Mouse (Mus musculus) intestine, postnatal 0 days (tissue): Measurements from ENCODE around the gene Gbp7. TPM values are rescaled to one million over a fixed set of nuclear protein-coding genes. Genes with fewer than 3 reads are reported as not detected.

Experiments
- ATAC-seq: fragments of 200-750 bp; cut with Nextera tagmentation; 2 replicates; pipeline ENCODE4 v1.8.0; 2017; ENCODE audit warnings: mild to moderate bottlenecking, moderate TSS enrichment, moderate library complexity
- H3K27ac ChIP-seq: fragments of 300-500 bp; sonication (generic); 2 replicates; pipeline ENCODE4 v1.5.1; 2014; ENCODE audit warnings: mild to moderate bottlenecking, low read depth, low read length, moderate library complexity
- H3K27me3 ChIP-seq: fragments of 300-500 bp; sonication (generic); replicated peaks from 2 replicates; pipeline ENCODE4 v1.6.1; 2014; ENCODE audit warnings: low read length, mixed read lengths; ENCODE audit not compliant: control insufficient read depth, insufficient read depth
- H3K36me3 ChIP-seq: fragments of 300-500 bp; sonication (generic); 2 replicates; pipeline ENCODE4 v1.6.1; 2014; ENCODE audit warnings: mild to moderate bottlenecking, moderate library complexity; ENCODE audit not compliant: control insufficient read depth, insufficient read depth
- H3K4me1 ChIP-seq: fragments of 300-500 bp; sonication (generic); replicated peaks from 2 replicates; pipeline ENCODE4 v1.6.1; 2014; ENCODE audit warnings: antibody characterized with exemption, low read length, mixed read lengths; ENCODE audit not compliant: control insufficient read depth, insufficient read depth
- H3K4me2 ChIP-seq: fragments of 300-500 bp; sonication (generic); replicated peaks from 2 replicates; pipeline ENCODE4 v1.6.1; 2014; ENCODE audit warnings: low read depth, mild to moderate bottlenecking, moderate library complexity
- H3K4me3 ChIP-seq: fragments of 300-500 bp; sonication (generic); 2 replicates; pipeline ENCODE4 v1.5.1; 2014; ENCODE audit warnings: low read depth, low read length
- H3K9ac ChIP-seq: fragments of 300-500 bp; sonication (generic); 2 replicates; pipeline ENCODE4 v1.6.1; 2014; ENCODE audit warnings: mild to moderate bottlenecking, low read depth, low read length
- H3K9me3 ChIP-seq: fragments of 300-500 bp; sonication (generic); 2 replicates; pipeline ENCODE4 v1.6.1; 2016; ENCODE audit warnings: mixed run types; ENCODE audit not compliant: control insufficient read depth
- CTCF ChIP-seq: sonication (generic); IDR thresholded peaks from 2 replicates; pipeline ENCODE4 v1.5.1; 2016; ENCODE audit warnings: low read depth, mild to moderate bottlenecking, control low read depth, antibody characterized with exemption, moderate library complexity
- WGBS: fragments of 180-500 bp; shearing (Covaris S2); extraction: QIAGEN DNeasy Blood & Tissue Kit; methylation state at CpG from one replicate; pipeline ENCODE4 v1.1.7; 2014; 5-methylcytosine and 5-hydroxymethylcytosine counted together
- polyA plus RNA-seq: library from polyadenylated mRNA; unstranded; fragments of >200 nt; fragmentation: Nextera tagmentation; extraction: Ambion mirVana; gene quantifications from 2 replicates; pipeline ENCODE4 v1.2.1, GENCODE M21; 2015

Gbp7 gene
- polyA plus RNA-seq, 1 experiment from 2014 or later = 11.4 TPM

- no peak overlapping the region for H3K27ac ChIP-seq
- no peaks in the 10 kb centered on the region for H3K9me3 ChIP-seq
- ATAC-seq = no peak
- no peaks in the 10 kb centered on the region for H3K36me3 ChIP-seq
- H3K27me3 ChIP-seq = no peaks in the 10 kb centered on the region
- no peak for TF ChIP-seq CTCF
- 69% methylated on average over 3 of the region's 3 CpGs for WGBS
- no peak overlapping the region for H3K4me3 ChIP-seq
- no peak overlapping the region for H3K4me2 ChIP-seq
- no peaks in the 10 kb centered on the region for H3K4me1 ChIP-seq
- no peak overlapping the region for H3K9ac ChIP-seq
These were observed 47.0 kb downstream of the Gbp7 start for GRCm38 (mm10) chr3:142577108-142577507.

DNA sequence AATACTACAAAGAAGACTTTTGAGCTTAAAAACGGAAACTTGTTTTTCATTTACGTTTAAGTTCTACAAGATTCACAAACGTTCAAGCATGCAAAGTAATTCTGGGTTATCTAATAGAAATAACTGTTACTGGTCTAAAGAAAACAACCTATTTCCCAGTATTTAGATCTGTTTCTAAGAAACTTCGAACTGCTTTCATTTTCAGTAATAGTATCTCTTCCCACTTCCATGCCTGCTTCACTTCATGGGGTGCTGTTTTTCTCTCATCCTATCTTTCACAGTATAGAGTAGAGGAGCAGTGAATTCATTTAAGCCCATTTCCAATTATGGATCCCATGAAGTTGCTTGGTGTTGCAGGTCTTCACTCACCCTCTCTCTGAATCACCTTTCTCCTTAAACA is 48.2 kb downstream of the Gbp7 start:
- Histone ChIP-seq H3K27me3 (no peaks in the 10 kb centered on the region), H3K4me3 (no peak overlapping the region), H3K27ac (no peak overlapping the region), H3K36me3 (no peaks in the 10 kb centered on the region), H3K4me1 (no peaks in the 10 kb centered on the region), H3K4me2 (no peak overlapping the region), H3K9ac (no peak overlapping the region), H3K9me3 (no peaks in the 10 kb centered on the region)
- no peak for ATAC-seq
- WGBS = 83% methylated on average over 4 of the region's 4 CpGs
- no peak for TF ChIP-seq CTCF

DNA sequence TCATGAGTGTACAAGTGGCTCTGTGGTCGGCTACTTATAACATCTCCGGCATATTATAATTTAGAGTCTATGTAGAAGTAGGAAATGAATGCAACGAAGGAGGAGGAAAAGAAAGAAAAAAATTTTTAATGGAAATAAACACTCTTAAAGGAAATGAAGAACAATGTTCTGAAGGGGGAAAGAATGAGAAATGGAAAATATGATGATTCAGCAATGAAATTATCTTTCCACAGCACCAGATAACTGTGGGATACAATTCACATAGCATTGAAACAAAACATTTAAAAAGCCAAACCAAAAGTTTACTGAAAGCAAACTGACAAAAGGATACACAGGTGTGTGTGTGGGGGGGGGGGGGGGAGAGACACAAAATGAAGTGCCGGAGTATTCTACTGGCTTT is 52.9 kb downstream of the Gbp7 start:
- TF ChIP-seq CTCF = no peak
- ATAC-seq = no peak
- no peak overlapping the region for H3K9ac ChIP-seq
- no peak overlapping the region for H3K4me3 ChIP-seq
- H3K4me1 ChIP-seq = no peaks in the 10 kb centered on the region
- H3K27me3 ChIP-seq = no peaks in the 10 kb centered on the region
- 91% methylated on average over 4 of the region's 4 CpGs for WGBS
- no peaks in the 10 kb centered on the region for H3K36me3 ChIP-seq
- no peaks in the 10 kb centered on the region for H3K9me3 ChIP-seq
- H3K4me2 ChIP-seq = no peak overlapping the region
- H3K27ac ChIP-seq = no peak overlapping the region

DNA sequence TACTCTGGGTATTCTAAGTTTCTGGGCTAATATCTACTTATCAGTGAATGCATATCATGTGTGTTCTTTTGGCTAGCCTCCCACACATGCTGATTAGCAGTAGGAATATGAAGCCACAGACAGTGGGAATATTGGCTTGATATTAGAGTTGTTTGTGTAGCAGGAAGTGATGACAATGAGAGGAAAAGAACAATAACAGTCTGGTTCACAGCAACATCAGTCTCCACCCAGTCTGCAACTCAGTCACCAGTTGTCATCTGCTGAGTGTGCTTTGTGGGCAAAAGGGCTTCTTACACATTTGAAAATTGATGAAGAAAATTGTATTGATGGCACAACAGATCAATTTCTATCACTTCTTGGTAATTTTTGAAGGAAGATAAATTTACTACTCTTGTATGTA is 57.2 kb downstream of the Gbp7 start:
- no peak for ATAC-seq
- TF ChIP-seq CTCF = no peak
- H3K4me3 ChIP-seq = no peak overlapping the region
- no peaks in the 10 kb centered on the region for H3K4me1 ChIP-seq
- H3K9ac ChIP-seq = no peak overlapping the region
- no peak overlapping the region for H3K27ac ChIP-seq
- no peaks in the 10 kb centered on the region for H3K9me3 ChIP-seq
- H3K36me3 ChIP-seq = no peaks in the 10 kb centered on the region
- no peaks in the 10 kb centered on the region for H3K27me3 ChIP-seq
- no peak overlapping the region for H3K4me2 ChIP-seq

- Histone ChIP-seq H3K4me1 (no peaks in the 10 kb centered on the region), H3K27me3 (no peaks in the 10 kb centered on the region), H3K27ac (no peak overlapping the region), H3K9ac (no peak overlapping the region), H3K4me2 (no peak overlapping the region), H3K36me3 (no peaks in the 10 kb centered on the region), H3K9me3 (no peaks in the 10 kb centered on the region), H3K4me3 (no peak overlapping the region)
- 45% methylated on average over 2 of the region's 2 CpGs for WGBS
- no peak for TF ChIP-seq CTCF
- no peak for ATAC-seq
These were observed 58.7 kb downstream of the Gbp7 start for GRCm38 (mm10) chr3:142588888-142589287.

DNA sequence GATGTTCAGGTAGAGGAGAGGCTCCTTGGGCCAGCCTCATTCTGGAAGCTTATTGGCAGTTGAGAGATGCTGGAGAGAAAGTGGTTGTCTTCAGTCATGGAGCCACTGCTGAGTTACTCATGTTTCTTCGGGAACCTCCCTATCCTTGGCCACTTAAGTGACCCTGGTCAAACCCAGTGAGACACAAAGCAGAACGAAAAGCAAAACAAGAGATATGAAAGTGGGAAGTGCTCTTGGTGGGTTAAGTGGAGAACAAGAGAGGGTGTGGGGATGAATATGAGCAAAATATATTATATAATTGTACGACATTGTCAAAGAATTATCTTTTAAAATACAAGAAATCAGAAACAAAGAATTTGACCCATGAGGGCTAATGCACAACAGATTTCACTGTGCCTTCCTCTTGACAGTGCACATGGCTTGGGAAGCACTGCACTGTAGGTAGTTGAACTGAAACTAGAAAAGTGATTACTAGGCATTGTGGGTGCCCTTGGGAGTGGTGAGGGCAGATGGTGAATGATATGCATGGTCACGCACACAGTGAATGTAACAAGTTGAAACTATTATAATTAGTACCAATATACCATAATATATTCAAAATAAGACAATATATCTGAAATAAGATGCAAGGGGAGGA is 60.4 kb downstream of the Gbp7 start:
- Histone ChIP-seq H3K27ac (no peak overlapping the region), H3K4me2 (no peak overlapping the region), H3K4me1 (no peaks in the 10 kb centered on the region), H3K9me3 (no peaks in the 10 kb centered on the region), H3K36me3 (no peaks in the 10 kb centered on the region), H3K9ac (no peak overlapping the region), H3K4me3 (no peak overlapping the region), H3K27me3 (no peaks in the 10 kb centered on the region)
- no peak for ATAC-seq
- WGBS = 73% methylated on average over 4 of the region's 4 CpGs
- TF ChIP-seq CTCF = no peak

- no peak for ATAC-seq
- Histone ChIP-seq H3K4me3 (no peak within 1 kb of the TSS), H3K27me3 (no peaks in the 10 kb centered on the region), H3K4me1 (no peaks in the 10 kb centered on the region), H3K4me2 (no peak within 1 kb of the TSS), H3K9me3 (no peaks in the 10 kb centered on the region), H3K9ac (no peak within 1 kb of the TSS), H3K27ac (no peak within 1 kb of the TSS), H3K36me3 (no peaks in the 10 kb centered on the region)
- TF ChIP-seq CTCF = no peak
- WGBS = 23% methylated on average over 1 of the region's 1 CpGs
These were observed 64.4 kb downstream of the Gbp7 start, which contains the start of gene Gbp2b for GRCm38 (mm10) chr3:142594547-142594946. TSS of gene Gbp2b (plus strand) at chr3:142594847.
